Mouse (Mus musculus) cerebellum, adult 2 months (tissue): ENCODE results near the gene Rps19. TPM values are rescaled to one million over a fixed set of nuclear protein-coding genes. Genes with fewer than 3 reads are reported as not detected.

ENCODE experiments used
- DNase-seq, 2 experiments: peaks; one replicate each; pipeline ENCODE4 v3.0.0; 2021
- H3K27ac ChIP-seq: fragments of 200-500 bp; 2 replicates; pipeline ENCODE4 v1.5.1; 2012; ENCODE audit warnings: low read length, control low read depth, inconsistent platforms; ENCODE audit not compliant: insufficient read depth
- H3K27me3 ChIP-seq: fragments of 200-500 bp; 2 replicates; pipeline ENCODE4 v1.6.1; 2012; ENCODE audit warnings: inconsistent platforms, mild to moderate bottlenecking, low read length, moderate library complexity; ENCODE audit not compliant: control insufficient read depth, insufficient read depth
- H3K4me1 ChIP-seq: fragments of 200-500 bp; 2 replicates; pipeline ENCODE4 v1.6.1; 2011; ENCODE audit warnings: low read length; ENCODE audit not compliant: control insufficient read depth, insufficient read depth
- H3K4me3 ChIP-seq: fragments of 200-500 bp; replicated peaks from 2 replicates; pipeline ENCODE3; 2011; ENCODE audit warnings: mild to moderate bottlenecking, low read depth, low read length, control low read depth; ENCODE audit not compliant: insufficient read depth
- CTCF ChIP-seq: fragments of 200-500 bp; IDR thresholded peaks from 2 replicates; pipeline ENCODE4 v1.5.1; 2011; ENCODE audit warnings: low read depth, mild to moderate bottlenecking, control low read depth, low read length, moderate library complexity, borderline replicate concordance; ENCODE audit not compliant: insufficient read depth
- POLR2A ChIP-seq: fragments of 200-500 bp; IDR thresholded peaks from 2 replicates; pipeline ENCODE4 v1.6.1; 2011; ENCODE audit warnings: low read length, control low read depth, borderline replicate concordance; ENCODE audit not compliant: insufficient read depth
- WGBS: fragments of 180-500 bp; shearing (Covaris S2); methylation state at CpG from one replicate; pipeline ENCODE4 v1.1.7; 2018; 5-methylcytosine and 5-hydroxymethylcytosine counted together
- polyA plus RNA-seq: library from polyadenylated mRNA; depleted of rRNA; stranded (reverse); fragments of >200 nt; gene quantifications from 2 replicates; pipeline ENCODE4 v1.2.3, GENCODE M21; 2012

Rps19 gene
- polyA plus RNA-seq, 1 experiment = 314 TPM

DNA sequence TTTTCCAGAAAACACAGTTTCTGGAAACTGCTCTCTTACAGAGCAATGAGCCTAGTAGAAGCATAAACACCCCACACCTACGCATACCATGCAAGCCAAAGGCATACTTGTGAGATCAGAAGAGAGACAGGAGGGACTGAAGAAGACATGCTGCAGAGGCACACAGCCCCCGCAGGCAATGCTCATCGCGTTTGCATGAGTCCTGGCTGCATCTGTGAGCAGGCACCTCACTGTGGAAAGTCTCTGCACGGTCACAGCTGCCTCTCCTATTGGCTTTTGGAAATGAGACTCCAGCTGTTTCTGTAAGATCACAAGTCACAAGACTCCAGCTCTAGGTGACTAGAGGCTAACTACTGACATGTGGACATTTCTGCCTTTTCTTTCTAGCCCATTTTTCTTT lies 34.0 kb upstream of the Rps19 start:
- no peaks in the 10 kb centered on the region for H3K27me3 ChIP-seq
- DNase-seq = no peak
- no peak overlapping the region for H3K4me3 ChIP-seq
- 23% methylated on average over 5 of the region's 5 CpGs for WGBS
- H3K27ac ChIP-seq = no peak overlapping the region
- no peaks in the 10 kb centered on the region for H3K4me1 ChIP-seq
- TF ChIP-seq POLR2A = no peak
- TF ChIP-seq CTCF = no peak

DNA sequence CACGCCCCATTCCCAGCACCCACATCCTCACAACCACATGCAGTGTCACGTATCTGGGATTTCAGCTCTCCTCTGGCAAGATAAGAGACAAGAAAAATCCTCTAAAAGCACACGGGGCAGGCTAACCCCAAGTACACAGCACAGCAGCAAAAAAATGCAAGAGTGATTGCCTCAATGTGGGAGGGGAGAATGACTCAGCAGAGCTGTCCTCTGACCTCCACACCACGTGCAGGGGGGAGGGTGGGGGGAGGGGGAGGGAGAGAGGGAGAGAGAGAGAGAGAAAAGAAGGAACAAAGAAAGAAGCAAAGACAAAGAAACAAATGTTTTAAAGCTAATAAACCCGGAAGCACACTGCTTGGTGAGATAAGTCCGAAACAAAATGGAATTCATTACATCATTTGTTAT lies 33.3 kb upstream of the Rps19 start:
- Histone ChIP-seq H3K27ac (no peak overlapping the region), H3K27me3 (no peaks in the 10 kb centered on the region), H3K4me3 (no peak overlapping the region), H3K4me1 (no peaks in the 10 kb centered on the region)
- DNase-seq = no peak
- WGBS = 39% methylated on average over 6 of the region's 6 CpGs
- TF ChIP-seq POLR2A (no peak), CTCF (no peak)

GRCm38 (mm10) chr7:24851596-24852325 lies 32.4 kb upstream of the Rps19 start:
- no peak for TF ChIP-seq POLR2A
- TF ChIP-seq CTCF = no peak
- Histone ChIP-seq H3K4me1 (no peaks in the 10 kb centered on the region), H3K27ac (no peak overlapping the region), H3K4me3 (no peak overlapping the region), H3K27me3 (no peaks in the 10 kb centered on the region)
- WGBS = 78% methylated on average over 5 of the region's 5 CpGs
- no peak for DNase-seq

DNA sequence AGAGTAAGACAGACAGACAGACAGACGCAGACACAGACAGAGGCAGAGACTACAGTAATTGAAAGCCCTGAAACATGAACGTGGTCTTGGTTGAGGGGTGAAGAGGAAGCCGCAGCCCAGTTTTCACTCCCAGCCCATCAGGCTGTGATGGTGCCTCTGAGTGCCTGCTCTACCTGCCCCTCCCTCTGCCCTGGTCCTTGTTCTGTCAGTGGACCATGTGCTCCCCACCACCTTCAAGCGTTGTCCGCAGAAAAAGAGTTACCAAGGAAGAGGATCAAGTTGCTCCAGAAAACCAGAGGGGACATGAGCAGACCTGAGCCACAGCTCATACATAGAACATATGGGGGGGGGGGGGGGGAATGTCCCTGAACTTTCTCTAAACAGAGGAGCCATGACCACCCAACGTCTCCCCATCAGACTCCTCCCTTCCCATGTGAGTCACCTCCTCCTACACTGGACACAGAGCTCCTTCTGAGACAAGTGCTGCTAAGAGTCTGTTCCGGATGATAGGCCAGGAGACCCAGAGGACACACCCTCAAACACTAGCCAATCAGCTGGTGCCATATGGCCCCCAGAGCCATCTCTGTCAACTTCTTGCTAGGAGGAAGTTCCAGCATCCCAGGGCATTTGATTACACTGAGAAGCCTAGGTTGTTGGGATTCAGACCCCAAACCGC lies 31.5 kb upstream of the Rps19 start:
- Histone ChIP-seq H3K27me3 (no peaks in the 10 kb centered on the region), H3K4me3 (no peak overlapping the region), H3K4me1 (no peaks in the 10 kb centered on the region), H3K27ac (no peak overlapping the region)
- 78% methylated on average over 8 of the region's 8 CpGs for WGBS
- TF ChIP-seq POLR2A = no peak
- TF ChIP-seq CTCF = no peak
- DNase-seq = no peak

DNA sequence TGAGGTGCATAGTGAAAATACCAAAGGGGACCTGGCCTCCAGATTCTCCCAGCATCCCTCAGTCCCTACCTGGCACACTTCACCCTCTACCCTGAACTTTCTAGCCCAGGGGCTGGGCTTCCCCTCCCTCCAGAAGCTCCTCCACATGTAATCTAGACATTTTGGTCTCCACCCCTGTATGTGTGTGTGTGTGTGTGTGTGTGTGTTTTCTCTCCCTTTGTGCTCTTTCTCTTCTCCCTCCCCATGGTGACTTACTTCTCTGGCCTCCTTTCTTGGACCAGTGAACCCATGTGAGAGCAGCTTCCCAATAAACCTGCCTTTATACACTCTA lies 31.0 kb upstream of the Rps19 start:
- no peak for TF ChIP-seq POLR2A
- TF ChIP-seq CTCF = no peak
- Histone ChIP-seq H3K4me1 (no peaks in the 10 kb centered on the region), H3K4me3 (no peak overlapping the region), H3K27ac (no peak overlapping the region), H3K27me3 (no peaks in the 10 kb centered on the region)
- DNase-seq = no peak

GRCm38 (mm10) chr7:24853695-24854094 lies 30.5 kb upstream of the Rps19 start:
- H3K4me1 ChIP-seq = no peaks in the 10 kb centered on the region
- no peak overlapping the region for H3K4me3 ChIP-seq
- 46% methylated on average over 7 of the region's 7 CpGs for WGBS
- DNase-seq = no peak
- no peak overlapping the region for H3K27ac ChIP-seq
- no peaks in the 10 kb centered on the region for H3K27me3 ChIP-seq
- TF ChIP-seq POLR2A = no peak
- TF ChIP-seq CTCF = no peak

GRCm38 (mm10) chr7:24856460-24857120 lies 27.6 kb upstream of the Rps19 start:
- DNase-seq = no peak
- no peak overlapping the region for H3K4me3 ChIP-seq
- no peaks in the 10 kb centered on the region for H3K27me3 ChIP-seq
- H3K27ac ChIP-seq = no peak overlapping the region
- TF ChIP-seq POLR2A = no peak
- TF ChIP-seq CTCF = no peak
- H3K4me1 ChIP-seq = no peaks in the 10 kb centered on the region
- WGBS = 34% methylated on average over 6 of the region's 6 CpGs

- DNase-seq = no peak
- no peaks in the 10 kb centered on the region for H3K4me1 ChIP-seq
- TF ChIP-seq CTCF (no peak), POLR2A (no peak)
- H3K4me3 ChIP-seq = no peak overlapping the region
- no peaks in the 10 kb centered on the region for H3K27me3 ChIP-seq
- WGBS = 85% methylated on average over 5 of the region's 5 CpGs
- H3K27ac ChIP-seq = no peak overlapping the region
Measured at GRCm38 (mm10) chr7:24859234-24859633, 24.9 kb upstream of the Rps19 start.
